Mouse (Mus musculus) right cerebral cortex, postnatal 10 days (tissue): ENCODE data around the gene 1700009N14Rik.

Source experiments
- DNase-seq, 2 experiments: peaks; one replicate each; pipeline ENCODE4 v3.0.0; 2021; ENCODE audit warnings: low spot score in 2 of 2

1700009N14Rik gene

GRCm38 (mm10) chr4:39450069-39450468 lies at the start of gene 1700009N14Rik:
Gene 1700009N14Rik, plus strand, starts transcription at chr4:39450295.
- DNase-seq = no peak

GRCm38 (mm10) chr4:39437870-39438367 lies 12.2 kb upstream of the 1700009N14Rik start:
- no peak for DNase-seq

- DNase-seq = no peak
Observed at GRCm38 (mm10) chr4:39474291-39474690, 24.2 kb downstream of the 1700009N14Rik start.

GRCm38 (mm10) chr4:39486393-39486792 lies 36.3 kb downstream of the 1700009N14Rik start:
- no peak for DNase-seq

GRCm38 (mm10) chr4:39493596-39493995 lies 43.5 kb downstream of the 1700009N14Rik start:
- DNase-seq = no peak

GRCm38 (mm10) chr4:39495875-39496274 lies 45.8 kb downstream of the 1700009N14Rik start:
- DNase-seq = no peak
